In genomic region chr16:20516032-20516431, GRCm38 (mm10) we compare ENCODE assay signal across 8 mouse cellular contexts. TPM values are rescaled to one million over a fixed set of nuclear protein-coding genes. Genes with fewer than 3 reads are reported as not detected.
DNase-seq lines count a peak whose midpoint lies in the region; ATAC-seq and TF ChIP-seq lines count a peak whose summit lies in the region.

No protein-coding gene starts in this region.

- DNase-seq in left cerebral cortex, adult 2 months (ENCODE audit: extremely low spot score in 1 of 2, low spot score in 2 of 2) = no peak
- DNase-seq in left cerebral cortex, adult 9 months (ENCODE audit: low spot score in 2 of 2) = no peak
- peak; percentile 43 to 65 for DNase-seq in kidney, postnatal 36 days
- DNase-seq in adrenal gland, postnatal 10 days = no peak
- DNase-seq in T-cell, adult 2 months (ENCODE audit: low spot score) = no peak
- DNase-seq in cerebellum, adult 9-11 months = no peak

- H3K36me3 ChIP-seq in forebrain, embryonic 13.5 days (ENCODE audit: poor library complexity, severe bottlenecking) = peaks cover 18% of the 10 kb centered on the region
- H3K36me3 ChIP-seq in neural tube, embryonic 13.5 days = peaks cover 28% of the 10 kb centered on the region

- no peaks in the 10 kb centered on the region for H3K27me3 ChIP-seq in forebrain, embryonic 13.5 days
- H3K27me3 ChIP-seq in neural tube, embryonic 13.5 days = no peaks in the 10 kb centered on the region

- no peak for ATAC-seq in forebrain, embryonic 13.5 days
- no peak for ATAC-seq in neural tube, embryonic 13.5 days (ENCODE audit: low read depth)

- H3K9me3 ChIP-seq in forebrain, embryonic 13.5 days (replicated peaks) = no peaks in the 10 kb centered on the region
- H3K9me3 ChIP-seq in neural tube, embryonic 13.5 days = no peaks in the 10 kb centered on the region

- H3K9ac ChIP-seq in forebrain, embryonic 13.5 days = peak overlapping the region; percentile 98
- H3K9ac ChIP-seq in neural tube, embryonic 13.5 days = peak overlapping the region; percentile 99

- peaks cover 36% of the 10 kb centered on the region for H3K4me1 ChIP-seq in forebrain, embryonic 13.5 days
- H3K4me1 ChIP-seq in neural tube, embryonic 13.5 days (replicated peaks) = peaks cover 42% of the 10 kb centered on the region

- H3K27ac ChIP-seq in left cerebral cortex, adult 2 months = no peak overlapping the region; the same call in 1 of the 2 replicates
- H3K27ac ChIP-seq in forebrain, embryonic 13.5 days = peak overlapping the region; percentile 92; the same call in 1 of the 2 replicates
- peak overlapping the region; percentile 94 for H3K27ac ChIP-seq in neural tube, embryonic 13.5 days (replicated peaks)

- intact Hi-C loops in left cerebral cortex, adult 2 months (cut with DNase I) = loop anchor here (2.0 kb wide), 2 partner anchors 19 to 33 kb away; partner anchors contain the start of genes Abcf3 and Ap2m1

- peak overlapping the region; percentile 98; the same call in 1 of the 2 replicates for H3K4me3 ChIP-seq in left cerebral cortex, adult 2 months
- H3K4me3 ChIP-seq in forebrain, embryonic 13.5 days = peak overlapping the region; percentile 91
- H3K4me3 ChIP-seq in neural tube, embryonic 13.5 days = peak overlapping the region; percentile 96

- peak overlapping the region; percentile 91 for H3K4me2 ChIP-seq in forebrain, embryonic 13.5 days
- peak overlapping the region; percentile 96 for H3K4me2 ChIP-seq in neural tube, embryonic 13.5 days

- TF ChIP-seq CTCF in left cerebral cortex, adult 2 months (IDR thresholded peaks at IDR 0.05) = no peak

RNA-seq across cellular contexts. Expression of gene Dvl3, which starts 0.8 kb away (rescaled TPM):
- 10 to 100 TPM; 64.7 to 70.1 TPM for total RNA-seq in left cerebral cortex, adult 2 months (2021)
- polyA plus RNA-seq in forebrain, embryonic 13.5 days (2015; fragmentation: Nextera tagmentation; extraction: Ambion mirVana) = 31.4 and 35.4 TPM in 2 replicates
- 48.5 and 55.4 TPM in 2 replicates for polyA plus RNA-seq in neural tube, embryonic 13.5 days (2015; fragmentation: Nextera tagmentation; extraction: Ambion mirVana)
- total RNA-seq in adrenal gland, postnatal 10 days (2021) = 10 to 100 TPM; 38.9 to 43.5 TPM

RNA-seq across cellular contexts. Expression of gene Eif2b5, which starts 17.4 kb away (rescaled TPM):
- total RNA-seq in left cerebral cortex, adult 2 months (2021) = 10 to 100 TPM; 59.2 to 59.6 TPM
- polyA plus RNA-seq in forebrain, embryonic 13.5 days (2015; fragmentation: Nextera tagmentation; extraction: Ambion mirVana) = 101 and 112 TPM in 2 replicates
- polyA plus RNA-seq in neural tube, embryonic 13.5 days (2015; fragmentation: Nextera tagmentation; extraction: Ambion mirVana) = 102 and 103 TPM in 2 replicates
- total RNA-seq in adrenal gland, postnatal 10 days (2021) = 10 to 100 TPM; 56.6 to 61.4 TPM

RNA-seq across cellular contexts. Expression of gene Ap2m1, which starts 19.2 kb away (rescaled TPM):
- total RNA-seq in left cerebral cortex, adult 2 months (2021) = 100 to 1,000 TPM; 804 to 827 TPM
- 970 and 989 TPM in 2 replicates for polyA plus RNA-seq in forebrain, embryonic 13.5 days (2015; fragmentation: Nextera tagmentation; extraction: Ambion mirVana)
- polyA plus RNA-seq in neural tube, embryonic 13.5 days (2015; fragmentation: Nextera tagmentation; extraction: Ambion mirVana) = 1,020 and 1,063 TPM in 2 replicates
- total RNA-seq in adrenal gland, postnatal 10 days (2021) = 100 to 1,000 TPM; 277 to 296 TPM

RNA-seq across cellular contexts. Expression of gene Abcf3, which starts 32.3 kb away (rescaled TPM):
- 100 to 1,000 TPM; 102 to 109 TPM for total RNA-seq in left cerebral cortex, adult 2 months (2021)
- polyA plus RNA-seq in forebrain, embryonic 13.5 days (2015; fragmentation: Nextera tagmentation; extraction: Ambion mirVana) = 75.3 TPM in 2 replicates
- polyA plus RNA-seq in neural tube, embryonic 13.5 days (2015; fragmentation: Nextera tagmentation; extraction: Ambion mirVana) = 72.2 and 81.5 TPM in 2 replicates
- 10 to 100 TPM; 71.2 to 78.8 TPM for total RNA-seq in adrenal gland, postnatal 10 days (2021)

Comparison
In these comparisons a context has a peak if more than half of its experiments do, and no peak if none do; other contexts are left out.
1. DNase-seq: peak in kidney, postnatal 36 days (2 of 2); none in left cerebral cortex, adult 2 months (0 of 2), left cerebral cortex, adult 9 months (0 of 2), adrenal gland, postnatal 10 days (single experiment), T-cell, adult 2 months (single experiment) and cerebellum, adult 9-11 months (single experiment).
2. Peak in every context shown above with its lines, with median percentiles within 50 percentile points of each other: H3K4me3 ChIP-seq.